Mouse (Mus musculus): ENCODE results near the gene Ubac1.

Ubac1 gene

GRCm38 (mm10) chr2:25975141-25975770, 46.3 kb downstream of the Ubac1 start:
- no peak for DNase-seq (ENCODE audit: low read depth, low spot score)

DNA sequence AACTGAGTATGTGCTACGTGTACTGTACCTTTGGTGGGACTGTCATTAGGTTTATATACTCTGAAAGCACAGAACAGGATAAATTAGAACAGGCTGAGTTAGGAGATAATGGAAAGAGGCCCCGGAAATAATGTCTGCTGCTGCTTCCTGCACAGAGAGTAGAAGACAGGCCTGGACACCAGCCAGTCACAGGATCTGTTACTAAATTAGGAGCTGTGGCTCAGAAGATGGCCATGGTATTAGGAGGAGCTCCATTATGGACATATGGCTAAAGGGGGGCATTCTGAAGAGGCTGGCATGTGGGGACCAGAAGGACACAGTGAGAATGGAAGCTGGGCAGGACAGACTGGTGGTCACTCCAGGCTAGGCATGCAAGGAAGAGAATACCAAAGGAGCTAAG, 51.1 kb downstream of the Ubac1 start:
- DNase-seq (ENCODE audit: low read depth, low spot score), result peak; percentile 32

DNA sequence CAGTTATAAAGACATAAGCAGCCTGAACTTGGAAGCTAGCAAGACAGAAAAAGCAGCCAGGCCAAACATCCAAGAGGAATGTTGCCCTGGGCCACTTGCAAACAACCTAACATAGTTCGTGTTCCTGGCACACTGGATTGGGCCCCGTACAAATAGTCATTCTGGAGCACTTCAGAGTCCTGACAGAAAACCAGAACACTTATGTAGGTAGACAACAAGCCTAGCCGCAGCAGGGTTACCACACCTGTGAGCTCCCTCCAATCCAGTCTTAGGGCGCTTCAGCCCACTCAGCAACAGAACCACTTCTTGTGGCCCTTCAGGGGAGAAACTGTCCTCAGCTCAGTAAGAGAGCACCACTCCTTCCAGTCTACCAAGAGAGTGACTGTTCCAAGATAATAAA, 52.2 kb downstream of the Ubac1 start:
- DNase-seq (ENCODE audit: low read depth, low spot score), result no peak

DNA sequence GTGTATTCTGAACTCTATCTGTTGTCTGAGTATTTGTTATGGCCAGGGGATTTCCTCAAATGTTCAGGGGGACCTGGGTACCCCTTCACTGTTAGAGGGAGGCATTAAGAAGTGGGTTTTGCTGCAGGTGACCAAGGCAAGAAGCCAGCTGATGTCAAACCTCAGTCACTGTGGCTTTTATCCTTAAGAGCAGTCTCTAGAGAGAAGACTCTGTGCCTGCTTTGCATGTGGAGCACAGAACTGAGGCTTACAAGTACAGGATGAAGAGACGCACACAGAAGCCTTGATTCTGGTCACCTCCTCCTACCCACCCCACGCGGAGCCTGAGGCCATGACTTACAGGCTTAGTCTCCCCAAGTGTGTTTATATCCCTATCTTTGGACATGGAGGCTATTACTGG, 72.3 kb downstream of the Ubac1 start:
- DNase-seq (ENCODE audit: low read depth, low spot score), result no peak

Measured in skeletal muscle tissue, adult 2 months (tissue).